Mouse (Mus musculus) left cerebral cortex, postnatal 36 days (tissue): ENCODE measurements around the gene Scarf1. TPM values are rescaled to one million over a fixed set of nuclear protein-coding genes. Genes with fewer than 3 reads are reported as not detected.
A peak's percentile ranks its signal among the peaks of the same experiment; 100 is the strongest.

Source experiments
- DNase-seq, 2 experiments: peaks; one replicate each; pipeline ENCODE4 v3.0.0; 2021 to 2022; ENCODE audit warnings: low spot score in 2 of 2, mixed read lengths in 1 of 2
- intact Hi-C: fragments of 180-260 bp; cut with DNase I; formaldehyde crosslinking; loops from one replicate; pipeline ENCODE4 v1.15.1; 2025
- total RNA-seq, 2 experiments: library from RNA; stranded (reverse); gene quantifications; 2 replicates each; pipeline ENCODE4 v1.2.3; 2021

The Scarf1 gene
- total RNA-seq, 2 experiments from 2014 or later: 1.2 to 1.8 TPM

- intact Hi-C loops: no loop called here
- no peak for DNase-seq
Measured at GRCm38 (mm10) chr11:75557142-75557541, 43.8 kb downstream of the Scarf1 start.

GRCm38 (mm10) chr11:75558101-75558500, 44.8 kb downstream of the Scarf1 start:
- intact Hi-C loops: no loop called here
- DNase-seq: no peak

DNA sequence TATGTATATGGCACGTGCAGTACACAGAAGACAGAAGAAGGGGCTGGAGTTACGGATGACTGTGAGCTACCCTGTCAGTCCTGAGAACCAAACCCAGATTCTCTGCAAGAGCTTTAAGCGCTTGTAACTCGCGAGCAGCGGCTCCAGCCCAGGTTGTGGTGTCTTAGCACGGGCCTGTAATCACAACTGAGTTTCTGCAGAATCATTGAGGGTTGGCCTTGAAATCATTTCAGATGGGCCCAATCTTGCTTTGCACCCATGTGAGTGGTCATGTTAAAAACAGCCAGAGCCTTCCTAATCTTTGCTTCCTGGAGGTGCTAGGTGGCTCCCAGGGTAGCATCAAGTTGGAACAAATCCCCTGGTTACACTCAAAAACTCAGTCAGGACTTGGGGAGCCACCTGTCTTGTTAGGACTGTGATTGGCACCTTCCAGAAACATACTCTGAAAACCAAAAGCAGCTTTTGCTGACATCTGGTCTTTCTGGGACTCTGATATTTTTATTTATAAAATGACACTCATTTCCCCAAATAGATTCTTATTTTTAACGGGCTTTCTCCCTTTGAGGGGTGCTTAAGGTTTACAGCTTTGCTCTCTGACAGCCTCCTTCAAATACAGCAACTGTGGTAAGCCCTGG, 46.6 kb downstream of the Scarf1 start:
- intact Hi-C loops: no loop called here
- no peak for DNase-seq

DNA sequence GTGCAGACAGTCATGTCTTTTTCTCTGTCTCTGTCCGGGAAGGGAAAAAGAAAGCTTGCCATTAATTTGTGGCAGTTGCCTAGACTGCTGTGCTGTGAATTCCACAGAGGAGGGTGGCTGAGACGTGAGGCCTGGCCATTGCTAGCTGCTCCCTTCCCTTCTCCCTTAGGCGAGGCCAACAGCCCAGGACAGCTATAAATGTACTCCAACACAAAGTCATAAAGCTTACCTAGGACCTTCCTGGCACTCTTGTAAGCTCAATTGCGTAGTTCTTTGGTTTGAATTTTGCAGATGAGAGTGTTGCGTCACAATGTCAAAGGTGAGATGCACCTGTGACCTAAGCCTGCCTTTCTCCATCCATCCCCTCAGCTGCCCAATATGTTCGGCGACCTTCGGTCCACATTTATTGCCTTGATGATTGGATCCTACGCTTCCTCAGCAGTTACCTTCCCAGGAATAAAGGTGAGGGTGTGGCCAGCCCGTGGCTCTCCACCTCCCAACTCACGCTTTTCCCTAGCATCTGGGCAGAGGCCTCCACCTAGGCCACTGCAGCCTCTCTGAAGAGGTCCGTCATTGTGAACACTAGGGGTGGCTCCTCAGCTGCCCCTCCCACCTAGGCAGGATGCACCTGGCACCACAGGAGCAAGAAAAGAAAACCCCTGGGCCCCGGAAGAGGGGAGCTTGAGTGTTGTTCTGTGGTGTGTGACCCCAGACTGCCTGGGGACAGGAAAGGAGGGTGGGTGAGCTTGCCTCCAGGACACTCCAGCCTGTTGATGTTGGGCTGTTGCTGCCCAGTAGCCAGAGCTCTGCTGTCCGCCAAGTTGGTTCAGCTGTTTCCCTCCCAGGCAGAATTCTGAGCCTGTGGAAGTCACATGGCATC, 47.4 kb downstream of the Scarf1 start:
- no peak for DNase-seq
- intact Hi-C loops: no loop called here

- intact Hi-C loops: no loop called here
- DNase-seq: no peak
Measured at GRCm38 (mm10) chr11:75561410-75561791, 48.1 kb downstream of the Scarf1 start.

GRCm38 (mm10) chr11:75562840-75563239, 49.5 kb downstream of the Scarf1 start:
- intact Hi-C loops: no loop called here
- DNase-seq: no peak

GRCm38 (mm10) chr11:75563851-75564548, 50.7 kb downstream of the Scarf1 start:
- intact Hi-C loops: no loop called here
- DNase-seq: no peak

- DNase-seq: no peak
- intact Hi-C loops: no loop called here
Measured at GRCm38 (mm10) chr11:75565849-75566248, 52.5 kb downstream of the Scarf1 start.

- no peak for DNase-seq
- intact Hi-C loops: no loop called here
Measured at GRCm38 (mm10) chr11:75566276-75567196, 53.2 kb downstream of the Scarf1 start.

DNA sequence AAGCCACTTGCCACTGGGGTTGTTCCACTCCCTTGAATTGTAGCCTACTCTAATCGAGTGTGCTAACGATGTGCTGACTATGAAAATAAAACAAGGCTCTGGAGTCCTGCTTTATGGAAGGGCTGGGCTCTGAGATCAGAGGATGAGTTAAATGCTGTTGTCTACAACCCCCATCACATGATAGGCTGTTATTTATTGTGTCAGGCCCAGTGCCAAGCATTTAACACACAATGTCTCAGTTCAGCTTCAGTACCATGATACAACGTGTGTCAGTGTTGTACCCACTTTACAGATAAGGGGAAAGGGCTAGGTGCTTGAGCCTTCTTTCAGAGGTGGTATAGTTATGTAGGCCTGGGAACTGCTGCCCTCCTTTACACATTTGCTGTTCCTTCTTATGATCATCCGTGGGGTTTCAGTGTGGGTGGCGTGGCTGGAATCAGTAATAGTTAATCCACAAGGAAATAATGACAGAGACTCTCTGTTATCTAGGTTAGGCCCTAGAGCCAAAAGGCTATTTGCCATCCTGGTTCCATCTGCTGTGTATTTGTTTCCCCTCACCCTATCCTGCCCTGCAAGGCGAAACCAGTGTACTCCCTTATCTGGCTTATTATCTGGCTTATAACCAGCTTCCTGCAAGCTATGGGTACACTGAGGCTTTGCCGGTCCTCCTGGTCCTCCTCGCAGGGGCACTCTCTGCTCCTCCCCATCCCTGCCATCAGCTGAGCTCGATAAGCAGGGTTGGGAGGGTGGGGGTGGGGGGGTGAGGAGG, 54.2 kb downstream of the Scarf1 start:
- intact Hi-C loops: no loop called here
- DNase-seq: no peak

- no peak for DNase-seq
- intact Hi-C loops: no loop called here
Measured at GRCm38 (mm10) chr11:75568115-75568511, 54.8 kb downstream of the Scarf1 start.

DNA sequence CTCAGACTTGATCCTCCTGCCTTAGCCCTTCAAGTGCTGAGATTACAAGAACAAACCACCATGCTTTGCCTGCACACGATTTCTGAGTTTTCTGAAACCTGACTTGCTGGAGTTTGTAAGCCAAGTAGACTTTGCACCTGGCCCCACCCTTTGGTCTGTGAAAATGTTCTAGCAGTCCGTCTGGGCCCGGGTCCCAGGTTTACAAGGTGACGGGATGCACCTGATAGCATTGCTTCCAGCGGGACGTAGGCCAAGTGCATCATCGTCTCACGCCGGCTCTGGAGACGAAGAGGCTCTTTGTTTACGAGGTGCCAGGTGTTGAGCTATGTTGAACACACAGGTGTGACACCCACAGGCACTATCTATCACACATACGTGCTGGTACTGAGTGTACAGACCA, 55.6 kb downstream of the Scarf1 start:
- DNase-seq: no peak
- intact Hi-C loops: no loop called here

GRCm38 (mm10) chr11:75570375-75571125, 57.2 kb downstream of the Scarf1 start:
- intact Hi-C loops: no loop called here
- no peak for DNase-seq

- DNase-seq: no peak
- intact Hi-C loops: no loop called here
Measured at GRCm38 (mm10) chr11:75571126-75571990, 58.0 kb downstream of the Scarf1 start.

DNA sequence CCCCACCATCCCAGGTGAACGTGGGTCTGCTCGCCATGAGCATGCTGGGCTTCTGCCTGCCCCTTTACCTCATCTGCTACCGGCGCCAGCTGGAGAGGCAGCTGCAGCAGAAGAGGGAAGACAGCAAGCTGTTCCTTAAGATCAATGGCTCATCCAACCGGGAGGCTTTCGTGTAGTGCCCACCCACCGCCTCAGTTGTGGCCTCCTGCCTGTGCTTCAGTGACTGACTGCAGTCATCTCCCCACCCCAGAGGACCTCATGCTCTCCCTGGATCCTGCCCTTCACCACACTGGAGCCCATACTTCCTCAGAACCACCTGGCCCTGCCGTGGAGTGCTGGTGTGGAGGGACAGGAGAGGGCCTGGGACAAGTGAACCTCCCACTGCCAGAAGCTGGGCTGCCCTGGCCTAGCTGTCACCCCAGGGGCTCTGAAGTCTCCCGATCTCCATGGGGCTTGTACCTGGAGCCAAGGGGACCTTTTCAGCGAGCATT, 59.0 kb downstream of the Scarf1 start:
- peak in 1 of 2 experiments; percentile 42 for DNase-seq
- intact Hi-C loops: no loop called here

- peak; percentile 89 to 92 for DNase-seq
- intact Hi-C loops: loop anchor here (1.0 kb wide), 1 partner anchor 43 kb away; no protein-coding TSS in a partner anchor
Measured at GRCm38 (mm10) chr11:75572854-75573650, 59.7 kb downstream of the Scarf1 start.
